Mouse (Mus musculus): ENCODE measurements around the gene Galnt2. TPM values are rescaled to one million over a fixed set of nuclear protein-coding genes. Genes with fewer than 3 reads are reported as not detected.

The Galnt2 gene
- total and polyA plus RNA-seq, 2 experiments from 2014 or later: 30.3 to 35.4 TPM

- H3K27me3 ChIP-seq (ENCODE audit: control insufficient read depth, insufficient read depth, low read length): no peaks in the 10 kb centered on the region
- no peak for DNase-seq (ENCODE audit: low spot score)
- TF ChIP-seq CTCF (IDR thresholded peaks at IDR 0.05; ENCODE audit: low read depth): no peak
- no peak for TF ChIP-seq EP300 (IDR thresholded peaks at IDR 0.05; ENCODE audit: low read depth)
- no peak overlapping the region for H3K9ac ChIP-seq (replicated peaks; ENCODE audit: low read depth, low read length)
- H3K4me1 ChIP-seq (ENCODE audit: control insufficient read depth, insufficient read depth): no peaks in the 10 kb centered on the region
- no peak for ATAC-seq (ENCODE audit: insufficient read depth, low read depth)
- H3K36me3 ChIP-seq (replicated peaks; ENCODE audit: control insufficient read depth, insufficient read depth, low read length): no peaks in the 10 kb centered on the region
- WGBS: 77% methylated on average over 11 of the region's 11 CpGs
- no peak overlapping the region for H3K4me2 ChIP-seq (ENCODE audit: low read depth, low read length)
- no peak overlapping the region for H3K27ac ChIP-seq (ENCODE audit: low read depth)
- H3K9me3 ChIP-seq (replicated peaks; ENCODE audit: control insufficient read depth, low read length): no peaks in the 10 kb centered on the region
- no peak overlapping the region for H3K4me3 ChIP-seq (ENCODE audit: low read depth, low read length)
Measured at GRCm38 (mm10) chr8:124361773-124362427, 130.7 kb downstream of the Galnt2 start.

GRCm38 (mm10) chr8:124362589-124362988 is 131.4 kb downstream of the Galnt2 start:
- no peak for DNase-seq (ENCODE audit: low spot score)
- TF ChIP-seq EP300 (IDR thresholded peaks at IDR 0.05; ENCODE audit: low read depth): no peak
- TF ChIP-seq CTCF (IDR thresholded peaks at IDR 0.05; ENCODE audit: low read depth): no peak
- WGBS: 70% methylated on average over 7 of the region's 7 CpGs
- H3K9me3 ChIP-seq (replicated peaks; ENCODE audit: control insufficient read depth, low read length): no peaks in the 10 kb centered on the region
- H3K9ac ChIP-seq (replicated peaks; ENCODE audit: low read depth, low read length): no peak overlapping the region
- no peak overlapping the region for H3K4me3 ChIP-seq (ENCODE audit: low read depth, low read length)
- no peak overlapping the region for H3K4me2 ChIP-seq (ENCODE audit: low read depth, low read length)
- H3K36me3 ChIP-seq (replicated peaks; ENCODE audit: control insufficient read depth, insufficient read depth, low read length): no peaks in the 10 kb centered on the region
- no peak for ATAC-seq (ENCODE audit: insufficient read depth, low read depth)
- H3K27ac ChIP-seq (ENCODE audit: low read depth): no peak overlapping the region
- no peaks in the 10 kb centered on the region for H3K27me3 ChIP-seq (ENCODE audit: control insufficient read depth, insufficient read depth, low read length)
- no peaks in the 10 kb centered on the region for H3K4me1 ChIP-seq (ENCODE audit: control insufficient read depth, insufficient read depth)

DNA sequence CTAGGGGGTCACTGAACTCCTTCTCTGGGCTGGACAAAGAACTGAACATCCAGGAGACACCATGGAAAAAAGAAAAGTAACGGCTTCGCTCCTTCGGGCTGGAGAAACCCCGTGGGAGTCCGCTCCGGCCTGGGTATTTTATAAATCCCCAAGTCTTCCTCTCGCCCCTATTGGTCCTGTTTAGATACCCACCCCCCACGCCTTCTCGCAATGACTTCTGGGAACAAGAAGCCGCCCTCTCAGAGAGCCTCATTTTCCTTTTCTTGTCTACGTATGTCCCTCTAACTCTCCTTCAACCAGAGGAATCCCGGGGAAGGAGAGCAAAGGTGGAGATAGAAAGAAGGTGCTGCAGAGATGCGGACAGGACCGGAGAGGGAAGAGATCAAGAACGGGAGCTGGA is 132.1 kb downstream of the Galnt2 start:
- Histone ChIP-seq H3K4me3 (ENCODE audit: low read depth, low read length) (no peak overlapping the region), H3K9me3 (replicated peaks; ENCODE audit: control insufficient read depth, low read length) (no peaks in the 10 kb centered on the region), H3K4me2 (ENCODE audit: low read depth, low read length) (no peak overlapping the region), H3K27me3 (ENCODE audit: control insufficient read depth, insufficient read depth, low read length) (no peaks in the 10 kb centered on the region), H3K4me1 (ENCODE audit: control insufficient read depth, insufficient read depth) (no peaks in the 10 kb centered on the region), H3K27ac (ENCODE audit: low read depth) (no peak overlapping the region), H3K9ac (replicated peaks; ENCODE audit: low read depth, low read length) (no peak overlapping the region), H3K36me3 (replicated peaks; ENCODE audit: control insufficient read depth, insufficient read depth, low read length) (no peaks in the 10 kb centered on the region)
- DNase-seq (ENCODE audit: low spot score) (no peak), ATAC-seq (ENCODE audit: insufficient read depth, low read depth) (no peak)
- 89% methylated on average over 15 of the region's 15 CpGs for WGBS
- TF ChIP-seq CTCF (IDR thresholded peaks at IDR 0.05; ENCODE audit: low read depth): no peak
- no peak for TF ChIP-seq EP300 (IDR thresholded peaks at IDR 0.05; ENCODE audit: low read depth)

- no peaks in the 10 kb centered on the region for H3K9me3 ChIP-seq (replicated peaks; ENCODE audit: control insufficient read depth, low read length)
- H3K4me3 ChIP-seq (ENCODE audit: low read depth, low read length): no peak overlapping the region
- no peak overlapping the region for H3K4me2 ChIP-seq (ENCODE audit: low read depth, low read length)
- ATAC-seq (ENCODE audit: insufficient read depth, low read depth): 0 out of 2 replicates have a peak, but pooled peaks have one; percentile 36
- H3K27me3 ChIP-seq (ENCODE audit: control insufficient read depth, insufficient read depth, low read length): no peaks in the 10 kb centered on the region
- TF ChIP-seq CTCF (IDR thresholded peaks at IDR 0.05; ENCODE audit: low read depth) (peak; percentile 85), EP300 (IDR thresholded peaks at IDR 0.05; ENCODE audit: low read depth) (no peak)
- 19% methylated on average over 8 of the region's 8 CpGs for WGBS
- no peaks in the 10 kb centered on the region for H3K36me3 ChIP-seq (replicated peaks; ENCODE audit: control insufficient read depth, insufficient read depth, low read length)
- no peaks in the 10 kb centered on the region for H3K4me1 ChIP-seq (ENCODE audit: control insufficient read depth, insufficient read depth)
- no peak overlapping the region for H3K27ac ChIP-seq (ENCODE audit: low read depth)
- peak; percentile 76 for DNase-seq (ENCODE audit: low spot score)
- H3K9ac ChIP-seq (replicated peaks; ENCODE audit: low read depth, low read length): no peak overlapping the region
Measured at GRCm38 (mm10) chr8:124368213-124368612, 137.0 kb downstream of the Galnt2 start.

- 69% methylated on average over 17 of the region's 17 CpGs for WGBS
- TF ChIP-seq CTCF (IDR thresholded peaks at IDR 0.05; ENCODE audit: low read depth) (no peak), EP300 (IDR thresholded peaks at IDR 0.05; ENCODE audit: low read depth) (no peak)
- DNase-seq (ENCODE audit: low spot score) (no peak), ATAC-seq (ENCODE audit: insufficient read depth, low read depth) (no peak)
- no peaks in the 10 kb centered on the region for H3K9me3 ChIP-seq (replicated peaks; ENCODE audit: control insufficient read depth, low read length)
- no peaks in the 10 kb centered on the region for H3K36me3 ChIP-seq (replicated peaks; ENCODE audit: control insufficient read depth, insufficient read depth, low read length)
- no peak overlapping the region for H3K4me3 ChIP-seq (ENCODE audit: low read depth, low read length)
- peaks cover 14% of the 10 kb centered on the region; the same call in 1 of the 2 replicates for H3K4me1 ChIP-seq (ENCODE audit: control insufficient read depth, insufficient read depth)
- no peaks in the 10 kb centered on the region for H3K27me3 ChIP-seq (ENCODE audit: control insufficient read depth, insufficient read depth, low read length)
- no peak overlapping the region for H3K9ac ChIP-seq (replicated peaks; ENCODE audit: low read depth, low read length)
- H3K4me2 ChIP-seq (ENCODE audit: low read depth, low read length): no peak overlapping the region
- H3K27ac ChIP-seq (ENCODE audit: low read depth): no peak overlapping the region
Measured at GRCm38 (mm10) chr8:124370422-124371183, 139.4 kb downstream of the Galnt2 start.

Data from heart, postnatal 0 days (tissue).